Mouse (Mus musculus) hindbrain, postnatal 0 days (tissue): ENCODE results near the gene Snd1. TPM values are rescaled to one million over a fixed set of nuclear protein-coding genes. Genes with fewer than 3 reads are reported as not detected.

Source experiments
- ATAC-seq: fragments of 200-750 bp; cut with Nextera tagmentation; 2 replicates; pipeline ENCODE4 v1.8.0; 2017; ENCODE audit warnings: mild to moderate bottlenecking, moderate TSS enrichment, moderate library complexity
- DNase-seq: peaks from one replicate; pipeline ENCODE4 v3.0.0-alpha.2; 2015; ENCODE audit warnings: low spot score
- H3K27ac ChIP-seq: fragments of 300-500 bp; sonication (generic); 2 replicates; pipeline ENCODE4 v1.5.1; 2014; ENCODE audit warnings: mild to moderate bottlenecking
- H3K27me3 ChIP-seq: fragments of 300-500 bp; sonication (generic); 2 replicates; pipeline ENCODE4 v1.6.1; 2014; ENCODE audit warnings: low read length, mixed read lengths; ENCODE audit not compliant: insufficient read depth
- H3K36me3 ChIP-seq: fragments of 300-500 bp; sonication (generic); 2 replicates; pipeline ENCODE4 v1.6.1; 2014; ENCODE audit warnings: low read length, mixed read lengths; ENCODE audit not compliant: insufficient read depth
- H3K4me1 ChIP-seq: fragments of 300-500 bp; sonication (generic); 2 replicates; pipeline ENCODE4 v1.6.1; 2014; ENCODE audit warnings: antibody characterized with exemption, low read length, mixed read lengths; ENCODE audit not compliant: insufficient read depth
- H3K4me2 ChIP-seq: fragments of 300-500 bp; sonication (generic); 2 replicates; pipeline ENCODE4 v1.6.1; 2014; ENCODE audit warnings: low read depth, mild to moderate bottlenecking, low read length, moderate library complexity, mixed read lengths
- H3K4me3 ChIP-seq: fragments of 300-500 bp; sonication (generic); 2 replicates; pipeline ENCODE4 v1.5.1; 2014; ENCODE audit warnings: low read length
- H3K9ac ChIP-seq: fragments of 300-500 bp; sonication (generic); replicated peaks from 2 replicates; pipeline ENCODE4 v1.6.1; 2014; ENCODE audit warnings: mild to moderate bottlenecking, low read length, moderate library complexity, mixed read lengths
- H3K9me3 ChIP-seq: fragments of 300-500 bp; sonication (generic); 2 replicates; pipeline ENCODE4 v1.6.1; 2016; ENCODE audit warnings: low read length, mixed read lengths
- CTCF ChIP-seq: IDR thresholded peaks from 2 replicates; pipeline ENCODE4 v1.5.1; 2016; ENCODE audit warnings: antibody characterized with exemption, control low read depth, low read depth
- WGBS: fragments of 180-500 bp; shearing (Covaris S2); extraction: QIAGEN DNeasy Blood & Tissue Kit; methylation state at CpG from one replicate; pipeline ENCODE4 v1.1.7; 2014; 5-methylcytosine and 5-hydroxymethylcytosine counted together
- polyA plus RNA-seq: library from polyadenylated mRNA; unstranded; fragments of >200 nt; fragmentation: Nextera tagmentation; extraction: Ambion mirVana; gene quantifications from 2 replicates; pipeline ENCODE4 v1.2.1, GENCODE M21; 2015
- total RNA-seq: library from RNA; depleted of rRNA; stranded (reverse); fragments of >200 nt; gene quantifications from 2 replicates; pipeline ENCODE4 v1.2.3, GENCODE M21; 2014

Snd1 gene
- total and polyA plus RNA-seq, 2 experiments from 2014 or later = 67.6 to 85.5 TPM

GRCm38 (mm10) chr6:28497837-28498236 is 22.9 kb downstream of the Snd1 start:
- TF ChIP-seq CTCF = no peak
- Histone ChIP-seq H3K4me1 (no peaks in the 10 kb centered on the region), H3K4me2 (no peak overlapping the region), H3K9ac (no peak overlapping the region), H3K27me3 (no peaks in the 10 kb centered on the region), H3K4me3 (no peak overlapping the region), H3K9me3 (no peaks in the 10 kb centered on the region), H3K36me3 (no peaks in the 10 kb centered on the region), H3K27ac (no peak overlapping the region)
- ATAC-seq = no peak
- WGBS = 59% methylated on average over 5 of the region's 5 CpGs
- no peak for DNase-seq

GRCm38 (mm10) chr6:28502576-28502975 is 27.6 kb downstream of the Snd1 start:
- no peaks in the 10 kb centered on the region for H3K4me1 ChIP-seq
- no peaks in the 10 kb centered on the region for H3K27me3 ChIP-seq
- 77% methylated on average over 7 of the region's 7 CpGs for WGBS
- no peak overlapping the region for H3K4me2 ChIP-seq
- H3K9me3 ChIP-seq = no peaks in the 10 kb centered on the region
- no peaks in the 10 kb centered on the region for H3K36me3 ChIP-seq
- H3K9ac ChIP-seq = no peak overlapping the region
- no peak for DNase-seq
- no peak overlapping the region for H3K27ac ChIP-seq
- no peak for TF ChIP-seq CTCF
- H3K4me3 ChIP-seq = no peak overlapping the region
- ATAC-seq = no peak

GRCm38 (mm10) chr6:28503148-28503547 is 28.2 kb downstream of the Snd1 start:
- H3K27ac ChIP-seq = no peak overlapping the region
- no peaks in the 10 kb centered on the region for H3K4me1 ChIP-seq
- no peak overlapping the region for H3K4me3 ChIP-seq
- no peaks in the 10 kb centered on the region for H3K9me3 ChIP-seq
- H3K27me3 ChIP-seq = no peaks in the 10 kb centered on the region
- no peak overlapping the region for H3K9ac ChIP-seq
- 98% methylated on average over 4 of the region's 4 CpGs for WGBS
- H3K4me2 ChIP-seq = no peak overlapping the region
- no peak for TF ChIP-seq CTCF
- DNase-seq = no peak
- no peak for ATAC-seq
- no peaks in the 10 kb centered on the region for H3K36me3 ChIP-seq

- no peak overlapping the region for H3K4me3 ChIP-seq
- no peak for TF ChIP-seq CTCF
- H3K9me3 ChIP-seq = no peaks in the 10 kb centered on the region
- DNase-seq (no peak), ATAC-seq (no peak)
- no peak overlapping the region for H3K4me2 ChIP-seq
- no peak overlapping the region for H3K9ac ChIP-seq
- 90% methylated on average over 7 of the region's 7 CpGs for WGBS
- H3K36me3 ChIP-seq = no peaks in the 10 kb centered on the region
- H3K4me1 ChIP-seq = no peaks in the 10 kb centered on the region
- H3K27me3 ChIP-seq = no peaks in the 10 kb centered on the region
- H3K27ac ChIP-seq = no peak overlapping the region
These were observed 29.7 kb downstream of the Snd1 start for GRCm38 (mm10) chr6:28504611-28505010.

- ATAC-seq = no peak
These were observed 32.8 kb downstream of the Snd1 start for GRCm38 (mm10) chr6:28507759-28508158.

GRCm38 (mm10) chr6:28514195-28514594 is 39.3 kb downstream of the Snd1 start:
- Histone ChIP-seq H3K27ac (no peak overlapping the region), H3K9ac (no peak overlapping the region), H3K4me2 (no peak overlapping the region), H3K9me3 (no peaks in the 10 kb centered on the region), H3K4me1 (no peaks in the 10 kb centered on the region), H3K27me3 (no peaks in the 10 kb centered on the region), H3K36me3 (peaks cover 14% of the 10 kb centered on the region), H3K4me3 (no peak overlapping the region)
- 91% methylated on average over 3 of the region's 3 CpGs for WGBS
- ATAC-seq = no peak
- no peak for DNase-seq
- no peak for TF ChIP-seq CTCF

More at GRCm38 (mm10) chr6:28507759-28508158, 32.8 kb downstream of the Snd1 start:
- H3K4me2 ChIP-seq = no peak overlapping the region
- H3K36me3 ChIP-seq = no peaks in the 10 kb centered on the region
- no peaks in the 10 kb centered on the region for H3K27me3 ChIP-seq
- H3K9me3 ChIP-seq = no peaks in the 10 kb centered on the region
- no peak for DNase-seq
- 84% methylated on average over 4 of the region's 4 CpGs for WGBS
- H3K27ac ChIP-seq = no peak overlapping the region
- no peak for TF ChIP-seq CTCF
- H3K4me3 ChIP-seq = no peak overlapping the region
- no peak overlapping the region for H3K9ac ChIP-seq
- no peaks in the 10 kb centered on the region for H3K4me1 ChIP-seq

GRCm38 (mm10) chr6:28514830-28515350 is 40.0 kb downstream of the Snd1 start:
- no peaks in the 10 kb centered on the region for H3K27me3 ChIP-seq
- no peaks in the 10 kb centered on the region for H3K9me3 ChIP-seq
- H3K4me2 ChIP-seq = no peak overlapping the region
- no peak overlapping the region for H3K4me3 ChIP-seq
- 89% methylated on average over 4 of the region's 4 CpGs for WGBS
- H3K27ac ChIP-seq = no peak overlapping the region
- H3K9ac ChIP-seq = no peak overlapping the region
- H3K36me3 ChIP-seq = peaks cover 14% of the 10 kb centered on the region
- no peak for ATAC-seq
- TF ChIP-seq CTCF = no peak
- no peak for DNase-seq
- no peaks in the 10 kb centered on the region for H3K4me1 ChIP-seq
